Mouse (Mus musculus): Measurements from ENCODE around the gene Cacng2.
A peak's percentile ranks its signal among the peaks of the same experiment; 100 is the strongest.

Gene Cacng2

GRCm38 (mm10) chr15:78001400-78001799 is 118.4 kb downstream of the Cacng2 start:
- no peak for DNase-seq

- DNase-seq: no peak
Observed at GRCm38 (mm10) chr15:77988541-77988940, 131.3 kb downstream of the Cacng2 start.

- no peak for DNase-seq
Observed at GRCm38 (mm10) chr15:77983391-77983790, 136.4 kb downstream of the Cacng2 start.

GRCm38 (mm10) chr15:77982195-77982939 is 137.5 kb downstream of the Cacng2 start:
- DNase-seq: peak; percentile 69

- DNase-seq: no peak
Observed at GRCm38 (mm10) chr15:77981181-77981680, 138.6 kb downstream of the Cacng2 start.

DNA sequence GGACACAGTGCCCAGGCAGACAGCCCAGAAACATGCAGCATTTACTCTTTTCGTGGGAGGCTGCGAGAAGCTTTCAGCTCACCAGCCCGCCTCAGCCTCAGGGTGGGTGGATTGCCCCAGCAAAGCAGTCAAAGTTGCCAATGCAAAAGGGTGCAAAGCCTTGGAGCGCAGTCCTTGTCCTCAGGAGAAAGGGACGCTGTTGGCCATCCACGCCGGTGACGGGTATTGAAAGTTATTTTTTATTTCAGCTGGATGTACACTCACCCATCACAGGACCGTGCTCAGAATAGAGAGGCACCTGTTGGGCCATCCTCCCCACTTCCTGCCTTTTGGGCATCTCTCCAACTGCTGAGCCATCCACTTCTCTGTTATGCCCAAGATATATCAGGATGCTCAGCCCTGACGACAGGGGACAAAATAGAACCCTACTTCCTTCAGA is 140.4 kb downstream of the Cacng2 start:
- DNase-seq: no peak

DNA sequence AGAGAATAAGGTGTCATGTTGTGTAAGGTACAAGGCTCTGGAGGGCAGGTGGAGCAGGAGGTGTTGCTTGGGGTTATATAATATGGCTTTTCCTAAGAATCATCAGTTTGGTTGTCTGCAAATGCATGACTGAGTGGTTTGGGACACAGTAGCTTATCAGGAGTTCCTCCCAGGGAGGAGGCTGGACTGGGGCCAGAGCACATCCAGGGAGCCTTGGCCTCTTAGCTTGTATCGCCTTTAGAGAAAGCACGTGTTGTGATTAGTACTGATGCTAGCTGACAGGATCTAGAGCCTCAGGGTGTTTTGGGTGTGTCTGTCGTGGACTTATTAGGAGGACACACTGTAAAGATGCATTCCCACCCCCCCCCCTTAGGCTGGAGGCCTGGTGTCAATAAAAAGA is 142.2 kb downstream of the Cacng2 start:
- no peak for DNase-seq

DNA sequence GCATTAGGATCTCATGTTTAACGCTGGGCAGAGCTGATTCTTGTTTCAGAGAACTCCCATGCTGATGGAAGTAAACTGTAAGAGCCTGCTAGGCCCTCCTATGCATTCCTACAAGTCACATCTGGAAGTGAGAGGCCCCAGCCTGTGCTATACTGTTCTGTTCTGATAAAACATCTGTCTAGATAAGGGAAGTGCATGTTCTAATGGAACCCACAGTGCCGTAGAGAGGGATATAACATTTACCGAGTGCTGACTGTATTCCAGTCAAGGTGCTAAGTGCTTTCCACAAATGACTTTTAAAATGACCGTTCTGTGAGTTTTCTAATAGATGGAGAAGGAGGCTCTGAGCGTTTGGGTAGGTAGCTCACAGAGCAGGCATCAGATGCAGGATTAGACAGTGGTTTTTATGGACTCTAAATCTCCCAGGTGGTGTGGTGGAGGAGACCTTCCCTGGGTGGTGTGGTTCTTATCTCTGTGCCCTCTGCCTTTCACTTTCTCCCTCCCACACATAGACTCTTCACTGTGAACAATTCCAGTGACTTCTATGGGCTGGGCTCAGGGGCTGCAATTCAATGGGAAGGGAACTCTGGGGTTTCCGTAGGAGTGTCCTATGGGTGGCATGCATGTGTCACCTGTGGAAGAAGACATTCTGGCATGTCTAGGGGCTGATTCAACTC is 145.5 kb downstream of the Cacng2 start:
- DNase-seq: no peak

GRCm38 (mm10) chr15:77970470-77971292 is 149.1 kb downstream of the Cacng2 start, which contains the start of gene Eif3d:
Gene Eif3d (minus strand): TSS chr15:77970813.
- DNase-seq: peak; percentile 94

- DNase-seq: no peak
Observed at GRCm38 (mm10) chr15:77969940-77970469, 149.8 kb downstream of the Cacng2 start.

- DNase-seq: no peak
Observed at GRCm38 (mm10) chr15:77965117-77965528, 154.7 kb downstream of the Cacng2 start.

GRCm38 (mm10) chr15:77962447-77962846 is 157.4 kb downstream of the Cacng2 start:
- DNase-seq: no peak

DNA sequence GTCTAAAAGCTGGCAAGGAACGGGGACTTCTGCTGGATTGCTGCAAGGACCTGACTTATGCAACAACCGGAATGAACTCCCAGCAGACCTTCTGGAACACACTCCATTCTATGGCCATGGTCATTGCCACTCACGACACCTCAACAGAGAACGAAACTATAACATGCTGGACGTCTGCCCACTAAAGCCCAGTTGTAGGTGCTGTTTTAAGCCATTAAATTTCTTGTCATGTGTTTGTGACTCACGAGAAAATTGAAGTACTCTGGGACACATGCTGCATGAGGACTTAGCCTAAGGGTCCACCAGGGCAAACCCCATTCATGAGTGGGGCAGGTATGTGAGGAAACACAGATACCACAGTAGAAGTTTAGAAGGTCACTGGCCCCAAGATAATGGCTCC is 159.1 kb downstream of the Cacng2 start:
- no peak for DNase-seq

DNA sequence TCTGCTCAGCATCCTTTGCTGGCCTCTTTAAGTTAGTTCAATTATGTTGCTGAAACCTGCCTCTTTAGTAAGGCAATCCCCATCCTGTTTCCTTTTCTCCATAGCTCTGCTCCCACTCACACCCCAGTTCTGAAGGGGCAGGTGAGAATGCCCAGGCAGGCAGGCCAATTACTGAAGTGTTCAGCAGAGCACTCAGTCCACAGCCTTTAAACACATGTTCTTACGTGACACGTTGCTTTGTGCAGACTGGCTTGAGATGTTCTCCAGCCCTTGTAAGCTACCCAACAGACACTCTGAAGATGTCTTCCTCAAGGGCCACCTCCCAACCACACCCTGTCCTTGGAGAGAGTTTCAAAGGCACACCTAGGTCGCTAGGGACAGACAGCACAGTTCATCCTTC is 161.8 kb downstream of the Cacng2 start:
- DNase-seq: no peak

DNA sequence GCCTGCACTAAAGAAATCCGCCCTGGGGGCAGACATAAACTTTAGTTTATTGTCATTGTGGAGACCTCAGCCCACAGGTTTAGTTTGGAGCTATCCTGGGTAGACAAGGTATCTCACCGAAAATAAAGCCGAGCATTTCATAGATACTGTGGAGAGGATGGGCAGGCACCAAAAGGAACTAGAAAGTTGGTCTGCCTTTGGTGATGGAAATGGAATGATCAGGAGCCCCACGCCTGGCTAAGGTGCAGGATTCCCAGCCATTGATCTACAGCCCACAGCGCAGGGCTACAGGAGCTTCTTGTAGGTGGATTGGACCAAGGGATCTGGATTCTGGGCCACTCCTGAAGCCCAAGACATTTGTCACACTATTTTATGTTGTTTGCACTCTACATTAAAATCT is 162.2 kb downstream of the Cacng2 start:
- no peak for DNase-seq

GRCm38 (mm10) chr15:77956404-77956901 is 163.4 kb downstream of the Cacng2 start, which contains the start of gene Foxred2:
Gene Foxred2 (minus strand): TSS chr15:77956722.
- DNase-seq: peak; percentile 92

DNA sequence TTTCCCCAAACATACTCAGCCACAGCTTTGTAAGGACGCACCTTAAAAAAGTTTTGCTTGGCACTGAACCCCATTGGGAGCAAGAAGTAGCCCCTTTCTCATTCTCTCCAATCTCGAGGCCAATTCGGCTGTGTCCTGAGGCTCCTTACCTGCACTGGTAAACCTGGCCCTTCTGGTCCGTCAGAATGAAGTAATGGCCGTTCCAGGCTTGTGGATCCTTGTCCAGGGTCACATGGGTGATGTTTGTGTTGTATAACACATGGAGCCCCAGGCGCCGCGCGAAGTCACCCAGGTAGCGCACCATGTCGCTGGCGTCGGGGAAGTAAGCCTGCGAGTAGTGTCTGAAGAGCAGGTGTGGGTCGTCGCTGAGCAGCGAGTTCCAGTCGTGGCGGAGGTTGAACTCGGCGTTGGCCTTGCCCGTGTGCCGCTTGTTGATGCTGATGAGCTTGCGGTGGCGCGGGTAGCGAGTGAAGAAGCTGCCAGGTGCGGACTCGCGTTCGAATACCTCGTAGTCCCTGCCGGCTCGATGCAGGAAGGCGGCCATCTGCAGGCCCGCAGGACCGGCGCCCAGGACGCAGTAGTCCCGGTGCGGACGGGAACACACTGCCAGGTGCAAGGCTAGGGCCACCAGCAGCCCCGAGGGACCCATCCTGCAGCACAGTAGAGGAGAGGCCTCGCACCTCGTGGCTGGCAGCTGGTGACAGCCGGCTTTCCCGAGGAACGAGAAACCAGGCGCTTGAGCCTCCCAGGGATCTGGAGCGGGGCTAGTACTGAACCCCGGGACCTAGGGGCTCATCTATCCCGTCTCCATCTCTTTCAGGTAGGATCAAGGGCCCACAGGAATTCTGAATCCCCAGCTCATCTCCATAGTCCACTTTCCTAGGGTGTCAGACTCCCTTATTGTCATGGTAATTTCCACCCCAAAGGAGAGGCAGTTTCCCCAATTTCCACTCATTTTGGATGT is 164.1 kb downstream of the Cacng2 start:
- peak; percentile 34 for DNase-seq

GRCm38 (mm10) chr15:77954362-77954761 is 165.5 kb downstream of the Cacng2 start:
- DNase-seq: no peak

- DNase-seq: no peak
Observed at GRCm38 (mm10) chr15:77952921-77953320, 166.9 kb downstream of the Cacng2 start.

- no peak for DNase-seq
Observed at GRCm38 (mm10) chr15:77949061-77949460, 170.8 kb downstream of the Cacng2 start.

DNA sequence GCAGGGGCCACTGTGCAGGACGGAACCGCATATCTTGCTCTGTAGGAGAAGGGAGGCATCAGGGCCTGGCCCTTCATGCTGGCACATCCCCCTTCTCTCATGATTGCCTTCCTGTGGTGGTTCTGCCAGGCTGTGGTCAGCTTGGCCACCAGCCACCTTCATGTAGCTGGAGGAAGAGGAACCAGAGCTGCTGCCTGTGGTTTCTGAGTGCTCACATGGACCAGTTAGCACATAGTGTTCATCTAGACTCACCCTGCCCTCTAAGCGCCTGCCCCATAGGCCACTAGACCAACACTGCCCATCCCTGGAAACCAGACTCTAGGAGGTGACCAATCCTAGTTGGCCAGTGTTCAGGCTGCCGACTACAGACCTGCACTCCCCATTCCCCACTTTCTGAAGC is 174.1 kb downstream of the Cacng2 start:
- DNase-seq: no peak

Measured in embryo, embryonic 11 days (tissue).